Mouse (Mus musculus) spleen, embryonic (tissue): ENCODE data around the gene Psmd8.
"Not testable (repeated sequence)": the region's sequence is repeated elsewhere in the genome, so short reads cannot be mapped to it uniquely, and the experiment has no call there.

Source experiments
- CTCF ChIA-PET: fragments of 350-600 bp; sonication (Branson Sonifier 250); formaldehyde crosslinking; loops from one replicate; lab custom pipeline; 2022; lab: Charles Lee

Psmd8 gene

DNA sequence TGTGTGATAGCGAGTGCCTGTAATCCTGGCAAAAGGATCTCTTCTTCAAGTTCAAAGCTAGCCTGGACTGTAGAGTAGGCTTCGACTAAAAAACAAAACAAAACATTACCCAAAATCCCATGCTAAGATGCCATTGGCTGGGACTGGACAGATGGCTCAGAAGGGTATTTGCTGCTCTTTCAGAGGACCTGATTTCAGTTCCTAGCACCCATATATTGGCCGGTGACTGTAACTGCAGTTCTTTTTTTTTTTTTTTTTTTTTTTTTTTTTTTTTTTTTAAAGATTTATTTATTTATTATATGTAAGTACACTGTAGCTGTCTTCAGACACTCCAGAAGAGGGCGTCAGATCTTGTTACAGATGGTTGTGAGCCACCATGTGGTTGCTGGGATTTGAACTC, 41.3 kb downstream of the Psmd8 start:
- CTCF ChIA-PET, result not testable (repeated sequence)

DNA sequence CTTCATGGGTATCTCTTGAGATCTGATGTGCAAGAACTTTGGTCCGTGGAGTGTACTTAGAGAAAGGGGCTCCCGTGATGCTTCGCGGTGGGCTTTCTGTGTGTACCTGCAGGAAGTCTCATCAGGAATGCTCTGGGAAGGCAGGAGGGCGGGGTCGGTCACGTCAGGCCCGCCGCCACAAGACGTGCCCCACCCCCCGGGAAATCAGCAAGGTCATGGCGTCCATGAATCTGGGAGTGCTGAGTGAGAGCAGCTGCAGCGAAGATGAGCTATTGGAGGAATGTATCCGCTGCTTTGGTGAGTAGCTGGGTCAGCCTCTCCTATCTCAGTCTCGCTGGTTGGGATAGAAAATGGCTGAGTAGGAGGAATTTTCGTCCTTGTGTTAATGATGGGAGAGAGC, 43.1 kb downstream of the Psmd8 start:
- CTCF ChIA-PET, result no interaction called here

DNA sequence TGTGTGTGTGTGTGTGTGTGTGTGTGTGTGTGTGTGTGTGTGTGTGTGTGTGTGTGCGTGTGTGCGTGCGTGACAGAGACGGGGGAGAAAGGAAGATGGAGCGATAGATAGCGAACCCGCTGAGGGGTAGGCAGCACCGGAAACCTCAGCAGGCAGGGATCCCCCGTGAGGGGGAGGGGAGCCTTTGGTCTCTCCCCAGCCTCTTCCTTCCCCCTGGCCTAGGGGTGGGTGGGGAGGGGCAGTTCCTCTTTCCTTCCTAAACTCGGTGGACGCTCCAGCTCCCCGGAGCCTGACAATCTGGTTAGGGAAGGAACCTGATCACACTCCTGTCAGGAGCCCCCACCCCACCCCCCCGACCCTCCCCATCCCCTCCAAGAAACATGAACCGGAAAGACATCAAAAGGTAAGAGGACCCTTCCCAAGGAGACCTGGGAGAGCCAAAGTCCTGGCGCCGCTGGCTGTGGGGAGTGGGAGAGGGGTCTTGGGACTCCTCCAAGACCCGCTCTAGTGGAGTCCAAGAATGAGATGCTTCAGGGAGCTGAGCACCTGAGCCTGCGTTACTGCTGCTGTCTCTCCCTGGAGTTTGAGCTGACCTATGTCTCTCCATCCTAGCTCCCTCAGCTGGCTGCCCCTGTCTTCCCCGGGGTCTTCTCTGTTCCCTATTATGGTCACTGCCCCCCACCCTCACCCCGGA, 45.7 kb downstream of the Psmd8 start, which contains the start of gene Rasgrp4:
TSS of gene Rasgrp4 (plus strand) at position 159 of the 694 bp plus-strand sequence.
- CTCF ChIA-PET, result interaction anchor here (0.6 to 0.7 kb wide), 3 partner anchors 76 to 772 kb away, joined by 5 to 6 read pairs (median 5); no protein-coding TSS in a partner anchor

DNA sequence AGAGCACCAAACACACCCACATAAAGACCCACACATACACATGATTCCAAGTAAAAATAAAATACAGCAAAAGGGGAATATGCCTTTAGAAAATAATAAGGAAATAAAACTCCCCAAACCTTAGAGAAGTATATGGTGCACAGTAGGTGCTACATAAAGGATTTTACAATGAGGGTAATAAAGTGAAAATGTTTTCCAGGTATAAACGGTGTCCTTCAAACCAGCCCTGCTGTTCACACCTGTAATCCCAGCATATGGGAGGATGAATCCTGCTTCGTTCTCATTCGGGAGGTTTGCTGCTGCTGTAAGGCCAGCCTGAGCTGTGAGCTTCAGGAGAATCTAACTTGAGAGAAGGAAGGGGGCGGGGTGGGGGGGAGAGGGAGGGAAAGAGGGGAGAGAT, 46.3 kb downstream of the Psmd8 start:
- CTCF ChIA-PET, result interaction anchor here (0.6 kb wide), 1 partner anchor 75 kb away, joined by 5 read pairs; no protein-coding TSS in a partner anchor

DNA sequence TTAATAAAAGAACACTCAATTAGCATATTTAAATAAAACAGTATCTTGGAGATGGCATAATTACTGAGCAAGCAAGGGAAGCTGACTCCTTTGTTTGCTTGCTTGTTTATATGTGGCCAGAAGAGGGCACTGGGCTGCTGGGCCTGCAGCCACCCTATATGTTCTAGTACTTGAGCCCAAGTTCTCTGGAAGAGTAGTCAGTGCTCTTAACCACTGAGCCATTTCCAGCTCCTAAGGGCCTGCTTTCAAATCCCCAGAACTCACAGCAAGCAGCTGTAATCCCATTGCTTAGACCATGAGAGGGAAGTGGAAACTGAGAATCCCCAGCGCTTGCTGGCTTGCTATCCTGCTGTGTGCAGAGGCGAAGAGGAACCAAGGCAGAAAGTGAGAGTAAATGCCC, 51.8 kb downstream of the Psmd8 start:
- CTCF ChIA-PET, result interaction anchor here (0.6 kb wide), 1 partner anchor 246 kb away, joined by 3 read pairs; no protein-coding TSS in a partner anchor

DNA sequence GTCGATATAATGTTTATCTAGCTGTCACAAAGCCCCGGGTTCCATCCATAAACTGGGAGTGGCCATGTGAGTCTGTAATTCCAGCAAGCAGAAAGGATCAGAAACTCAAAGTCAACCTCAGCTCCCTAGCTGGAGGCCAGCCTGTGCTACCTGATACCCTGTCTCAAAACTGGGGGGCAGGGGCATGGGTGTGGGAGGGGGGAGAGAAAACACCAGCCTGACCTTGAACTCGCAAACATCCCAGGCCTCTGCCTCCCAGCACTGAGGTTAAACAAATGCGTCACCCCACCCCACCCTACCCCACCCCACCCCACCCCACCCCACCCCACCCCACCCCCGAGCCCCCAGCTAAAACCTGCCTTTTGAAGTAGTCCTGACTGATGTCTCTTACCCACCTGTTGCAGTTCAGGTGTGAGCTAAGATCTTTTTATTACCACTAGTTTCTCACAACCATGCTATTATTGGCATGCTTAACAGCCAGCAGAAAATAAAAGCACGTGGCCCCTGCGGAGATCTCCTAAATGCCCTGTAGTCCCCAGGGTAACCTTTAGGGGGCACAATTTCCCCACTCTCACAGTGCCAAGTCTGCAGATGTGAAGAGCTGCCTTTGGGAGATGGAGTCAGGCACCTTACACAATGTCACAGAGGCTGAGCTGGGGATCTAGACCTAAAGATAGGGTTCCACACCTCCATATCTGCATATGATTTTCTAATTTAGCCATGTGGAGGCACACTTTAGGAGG, 54.2 kb downstream of the Psmd8 start:
- CTCF ChIA-PET, result interaction anchor here (1.2 to 1.3 kb wide), 2 partner anchors 118 to 177 kb away, joined by 3 to 7 read pairs; partner anchors contain the start of gene Dpf1

DNA sequence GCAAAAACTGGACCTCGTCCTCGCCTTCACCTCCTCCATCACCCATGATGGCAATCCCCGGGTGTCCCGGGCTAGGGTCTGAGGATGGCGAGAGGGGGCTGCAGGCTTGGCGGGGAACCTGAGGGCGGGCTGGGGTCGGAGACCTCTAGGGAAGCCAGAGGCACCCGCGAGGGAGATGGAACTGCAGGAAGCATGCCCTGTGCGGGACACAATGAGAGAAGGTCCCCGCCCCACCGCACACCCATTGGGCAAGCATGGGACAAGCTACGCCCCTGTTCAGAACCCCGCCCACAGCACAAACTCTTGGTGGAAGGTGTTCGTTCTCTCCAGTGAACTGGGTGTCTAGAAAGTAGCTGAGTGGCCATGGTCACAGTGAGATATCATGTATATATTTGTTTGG, 55.5 kb downstream of the Psmd8 start, which contains the start of gene Ryr1:
TSS of gene Ryr1 (minus strand) at position 210 of the 400 bp plus-strand sequence.
- CTCF ChIA-PET, result no interaction called here
